Mouse (Mus musculus) midbrain, embryonic 15.5 days (tissue): ENCODE results near the gene Ppp1r1b. TPM values are rescaled to one million over a fixed set of nuclear protein-coding genes. Genes with fewer than 3 reads are reported as not detected.

Experiments
- ATAC-seq: fragments of 200-750 bp; cut with Nextera tagmentation; replicated peaks from 2 replicates; pipeline ENCODE4 v1.8.0; 2017; ENCODE audit warnings: moderate TSS enrichment
- H3K27ac ChIP-seq: fragments of 300-500 bp; sonication (generic); 2 replicates; pipeline ENCODE4 v1.5.1; 2015; ENCODE audit warnings: mild to moderate bottlenecking, inconsistent platforms
- H3K27me3 ChIP-seq: fragments of 300-500 bp; sonication (generic); replicated peaks from 2 replicates; pipeline ENCODE4 v1.6.1; 2015; ENCODE audit warnings: inconsistent platforms
- H3K36me3 ChIP-seq: fragments of 300-500 bp; sonication (generic); replicated peaks from 2 replicates; pipeline ENCODE4 v1.6.1; 2015; ENCODE audit warnings: inconsistent platforms
- H3K4me1 ChIP-seq: fragments of 300-500 bp; sonication (generic); 2 replicates; pipeline ENCODE4 v1.6.1; 2015; ENCODE audit warnings: inconsistent platforms
- H3K4me2 ChIP-seq: fragments of 300-500 bp; sonication (generic); 2 replicates; pipeline ENCODE4 v1.6.1; 2015; ENCODE audit warnings: inconsistent platforms, mild to moderate bottlenecking, moderate library complexity
- H3K4me3 ChIP-seq: fragments of 300-500 bp; sonication (generic); 2 replicates; pipeline ENCODE4 v1.5.1; 2015; ENCODE audit warnings: mild to moderate bottlenecking, inconsistent platforms
- H3K9ac ChIP-seq: fragments of 300-500 bp; sonication (generic); 2 replicates; pipeline ENCODE4 v1.6.1; 2015; ENCODE audit warnings: mild to moderate bottlenecking, inconsistent platforms
- H3K9me3 ChIP-seq: fragments of 300-500 bp; sonication (generic); 2 replicates; pipeline ENCODE4 v1.6.1; 2016; ENCODE audit warnings: inconsistent platforms
- WGBS: fragments of 180-500 bp; shearing (Covaris S2); methylation state at CpG from one replicate; pipeline ENCODE4 v1.1.7; 2015; ENCODE audit warnings: mixed read lengths; 5-methylcytosine and 5-hydroxymethylcytosine counted together
- polyA plus RNA-seq: library from polyadenylated mRNA; unstranded; fragments of >200 nt; fragmentation: Nextera tagmentation; extraction: Ambion mirVana; gene quantifications from 2 replicates; pipeline ENCODE4 v1.2.1, GENCODE M21; 2015

Ppp1r1b gene
- polyA plus RNA-seq, 1 experiment from 2014 or later: 2.0 TPM

GRCm38 (mm10) chr11:98384216-98384615 lies 36.0 kb downstream of the Ppp1r1b start:
- no peak for ATAC-seq
- Histone ChIP-seq H3K4me2 (no peak overlapping the region), H3K9me3 (no peaks in the 10 kb centered on the region), H3K27ac (no peak overlapping the region), H3K4me1 (no peaks in the 10 kb centered on the region), H3K4me3 (no peak overlapping the region), H3K27me3 (peaks cover 38% of the 10 kb centered on the region), H3K9ac (no peak overlapping the region), H3K36me3 (no peaks in the 10 kb centered on the region)
- WGBS: 74% methylated on average over 20 of the region's 20 CpGs

- Histone ChIP-seq H3K4me1 (no peaks in the 10 kb centered on the region), H3K4me3 (no peak overlapping the region), H3K9ac (no peak overlapping the region), H3K27ac (no peak overlapping the region), H3K4me2 (no peak overlapping the region), H3K36me3 (no peaks in the 10 kb centered on the region), H3K27me3 (peaks cover 38% of the 10 kb centered on the region), H3K9me3 (no peaks in the 10 kb centered on the region)
- WGBS: 67% methylated on average over 8 of the region's 8 CpGs
- ATAC-seq: no peak
Measured at GRCm38 (mm10) chr11:98384721-98385637, 36.8 kb downstream of the Ppp1r1b start.

- WGBS: 58% methylated on average over 23 of the region's 25 CpGs
- no peaks in the 10 kb centered on the region for H3K9me3 ChIP-seq
- H3K4me3 ChIP-seq: peak within 1 kb of the TSS; percentile 7; the same call in 1 of the 2 replicates
- H3K27me3 ChIP-seq: peaks cover 45% of the 10 kb centered on the region
- ATAC-seq: no peak
- H3K9ac ChIP-seq: no peak within 1 kb of the TSS
- H3K27ac ChIP-seq: no peak within 1 kb of the TSS
- H3K36me3 ChIP-seq: no peaks in the 10 kb centered on the region
- H3K4me1 ChIP-seq: no peaks in the 10 kb centered on the region
- H3K4me2 ChIP-seq: peak within 1 kb of the TSS; percentile 25
Measured at GRCm38 (mm10) chr11:98385638-98386585, 37.7 kb downstream of the Ppp1r1b start, which contains the start of gene Pnmt. TSS of gene Pnmt (plus strand) at chr11:98386450.

GRCm38 (mm10) chr11:98386596-98386995 lies 38.4 kb downstream of the Ppp1r1b start:
- Histone ChIP-seq H3K27ac (no peak overlapping the region), H3K4me1 (no peaks in the 10 kb centered on the region), H3K4me2 (peak overlapping the region; percentile 25), H3K9ac (no peak overlapping the region), H3K27me3 (peaks cover 45% of the 10 kb centered on the region), H3K4me3 (peak overlapping the region; percentile 7; the same call in 1 of the 2 replicates), H3K36me3 (no peaks in the 10 kb centered on the region), H3K9me3 (no peaks in the 10 kb centered on the region)
- WGBS: 15% methylated on average over 24 of the region's 24 CpGs
- ATAC-seq: no peak

- H3K4me2 ChIP-seq: peak overlapping the region; percentile 25; the same call in 1 of the 2 replicates
- WGBS: 60% methylated on average over 14 of the region's 14 CpGs
- H3K4me1 ChIP-seq: no peaks in the 10 kb centered on the region
- no peaks in the 10 kb centered on the region for H3K9me3 ChIP-seq
- H3K27me3 ChIP-seq: peaks cover 49% of the 10 kb centered on the region
- no peak for ATAC-seq
- H3K4me3 ChIP-seq: no peak overlapping the region
- no peak overlapping the region for H3K9ac ChIP-seq
- no peaks in the 10 kb centered on the region for H3K36me3 ChIP-seq
- no peak overlapping the region for H3K27ac ChIP-seq
Measured at GRCm38 (mm10) chr11:98387056-98387577, 38.9 kb downstream of the Ppp1r1b start.

GRCm38 (mm10) chr11:98388282-98388681 lies 40.1 kb downstream of the Ppp1r1b start:
- H3K4me1 ChIP-seq: no peaks in the 10 kb centered on the region; the same call in 1 of the 2 replicates
- no peak overlapping the region for H3K27ac ChIP-seq
- no peaks in the 10 kb centered on the region for H3K36me3 ChIP-seq
- peaks cover 49% of the 10 kb centered on the region for H3K27me3 ChIP-seq
- H3K9ac ChIP-seq: no peak overlapping the region
- no peak overlapping the region for H3K4me2 ChIP-seq
- ATAC-seq: no peak
- H3K4me3 ChIP-seq: no peak overlapping the region
- H3K9me3 ChIP-seq: no peaks in the 10 kb centered on the region
- 72% methylated on average over 10 of the region's 10 CpGs for WGBS

GRCm38 (mm10) chr11:98389221-98389780 lies 41.1 kb downstream of the Ppp1r1b start:
- Histone ChIP-seq H3K36me3 (no peaks in the 10 kb centered on the region), H3K4me1 (no peaks in the 10 kb centered on the region; the same call in none of the 2 replicates), H3K4me2 (no peak overlapping the region), H3K4me3 (no peak overlapping the region), H3K9ac (no peak overlapping the region), H3K9me3 (no peaks in the 10 kb centered on the region), H3K27ac (no peak overlapping the region), H3K27me3 (peaks cover 49% of the 10 kb centered on the region)
- 24% methylated on average over 9 of the region's 9 CpGs for WGBS
- no peak for ATAC-seq

- Histone ChIP-seq H3K4me2 (no peak overlapping the region), H3K27ac (no peak overlapping the region), H3K27me3 (peaks cover 46% of the 10 kb centered on the region), H3K9me3 (no peaks in the 10 kb centered on the region), H3K36me3 (no peaks in the 10 kb centered on the region), H3K4me3 (no peak overlapping the region), H3K4me1 (no peaks in the 10 kb centered on the region; the same call in none of the 2 replicates), H3K9ac (no peak overlapping the region)
- ATAC-seq: no peak
- 68% methylated on average over 12 of the region's 12 CpGs for WGBS
Measured at GRCm38 (mm10) chr11:98390141-98390540, 41.9 kb downstream of the Ppp1r1b start.

GRCm38 (mm10) chr11:98392034-98392433 lies 43.8 kb downstream of the Ppp1r1b start:
- WGBS: 24% methylated on average over 6 of the region's 8 CpGs
- Histone ChIP-seq H3K9ac (no peak overlapping the region), H3K4me3 (no peak overlapping the region), H3K36me3 (no peaks in the 10 kb centered on the region), H3K27me3 (peaks cover 29% of the 10 kb centered on the region), H3K9me3 (no peaks in the 10 kb centered on the region), H3K4me1 (no peaks in the 10 kb centered on the region; the same call in none of the 2 replicates), H3K4me2 (no peak overlapping the region), H3K27ac (no peak overlapping the region)
- no peak for ATAC-seq

- no peak for ATAC-seq
- peaks cover 23% of the 10 kb centered on the region for H3K27me3 ChIP-seq
Measured at GRCm38 (mm10) chr11:98392645-98393044, 44.4 kb downstream of the Ppp1r1b start.

GRCm38 (mm10) chr11:98393317-98393716 lies 45.1 kb downstream of the Ppp1r1b start:
- peaks cover 16% of the 10 kb centered on the region for H3K27me3 ChIP-seq
- H3K27ac ChIP-seq: no peak overlapping the region

More at GRCm38 (mm10) chr11:98392645-98393044, 44.4 kb downstream of the Ppp1r1b start:
- no peak overlapping the region for H3K4me3 ChIP-seq
- H3K9ac ChIP-seq: no peak overlapping the region
- no peaks in the 10 kb centered on the region for H3K36me3 ChIP-seq
- H3K4me1 ChIP-seq: no peaks in the 10 kb centered on the region; the same call in none of the 2 replicates
- WGBS: 53% methylated on average over 4 of the region's 4 CpGs
- no peak overlapping the region for H3K4me2 ChIP-seq
- H3K9me3 ChIP-seq: no peaks in the 10 kb centered on the region
- no peak overlapping the region for H3K27ac ChIP-seq

More at GRCm38 (mm10) chr11:98393317-98393716, 45.1 kb downstream of the Ppp1r1b start:
- Histone ChIP-seq H3K36me3 (no peaks in the 10 kb centered on the region), H3K9me3 (no peaks in the 10 kb centered on the region), H3K4me3 (no peak overlapping the region), H3K4me1 (no peaks in the 10 kb centered on the region; the same call in none of the 2 replicates), H3K9ac (no peak overlapping the region), H3K4me2 (no peak overlapping the region)
- no peak for ATAC-seq
- WGBS: 74% methylated on average over 6 of the region's 6 CpGs
